Mouse (Mus musculus): Measurements from ENCODE around the gene Plod3.
"Not testable (repeated sequence)": the region's sequence is repeated elsewhere in the genome, so short reads cannot be mapped to it uniquely, and the experiment has no call there.

Plod3 gene

DNA sequence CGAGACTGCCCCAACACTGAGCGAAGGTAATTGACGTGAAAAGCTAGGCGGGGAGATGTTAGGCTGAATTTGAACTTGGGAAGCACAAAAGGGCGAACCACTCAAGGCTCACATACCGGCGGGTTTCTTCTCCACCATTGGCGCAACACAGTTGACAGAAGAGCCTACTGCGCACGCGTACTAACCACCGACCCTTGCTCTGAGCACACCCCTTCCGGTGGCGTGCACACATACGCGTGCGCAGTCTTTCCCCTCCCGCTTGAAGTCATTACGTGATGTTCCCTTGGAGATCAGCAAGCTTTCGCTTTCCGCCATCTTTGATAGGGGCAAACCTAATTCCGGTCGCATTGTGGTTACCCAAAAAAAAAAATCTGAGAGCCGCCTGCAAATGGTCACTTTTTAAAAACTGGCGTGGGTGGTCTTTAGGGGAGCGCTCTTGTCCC is at the start of gene Plod3:
TSS of gene Plod3 (plus strand) at position 325 of the 443 bp plus-strand sequence.
- peak; percentile 99 for DNase-seq

DNA sequence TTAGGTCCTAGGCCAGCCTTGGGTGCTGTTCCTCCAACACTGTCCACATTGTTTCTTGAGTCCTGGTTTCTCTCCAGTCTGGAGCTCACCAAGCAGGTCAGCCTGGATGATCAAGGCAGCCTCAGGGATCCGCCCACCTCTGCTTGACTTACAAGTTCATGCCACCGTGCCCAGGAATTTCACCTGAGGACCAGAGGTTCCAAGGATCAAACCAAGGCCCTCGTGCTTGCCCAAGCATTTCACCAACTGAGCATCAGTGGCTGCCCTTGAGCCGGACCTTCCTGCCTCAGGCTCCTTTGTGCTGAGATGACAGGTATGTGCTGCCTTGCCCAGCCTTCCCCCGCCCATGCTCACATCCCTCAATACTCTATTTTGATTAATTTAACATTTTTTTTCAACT is 49.2 kb upstream of the Plod3 start:
- no peak for DNase-seq

DNA sequence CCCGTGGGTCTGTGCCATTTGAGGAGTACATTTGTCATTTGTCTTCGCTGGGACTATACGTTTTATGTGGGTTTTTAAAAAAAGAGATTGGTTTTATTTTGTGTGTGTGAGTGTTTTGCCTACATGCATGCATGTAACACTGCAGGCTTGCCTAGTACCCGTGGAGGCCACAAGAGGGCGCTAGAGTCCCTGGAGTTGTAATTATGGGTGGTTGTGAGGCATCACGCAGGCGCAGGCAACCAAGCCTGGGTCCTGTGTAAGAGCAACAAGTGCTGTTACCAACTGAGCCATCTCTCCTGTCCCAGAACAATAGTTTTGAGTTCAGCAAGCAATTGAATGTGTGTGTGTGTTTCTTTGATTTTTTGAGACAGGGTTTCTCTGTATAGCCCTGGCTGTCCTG is 47.5 kb upstream of the Plod3 start:
- DNase-seq: no peak

DNA sequence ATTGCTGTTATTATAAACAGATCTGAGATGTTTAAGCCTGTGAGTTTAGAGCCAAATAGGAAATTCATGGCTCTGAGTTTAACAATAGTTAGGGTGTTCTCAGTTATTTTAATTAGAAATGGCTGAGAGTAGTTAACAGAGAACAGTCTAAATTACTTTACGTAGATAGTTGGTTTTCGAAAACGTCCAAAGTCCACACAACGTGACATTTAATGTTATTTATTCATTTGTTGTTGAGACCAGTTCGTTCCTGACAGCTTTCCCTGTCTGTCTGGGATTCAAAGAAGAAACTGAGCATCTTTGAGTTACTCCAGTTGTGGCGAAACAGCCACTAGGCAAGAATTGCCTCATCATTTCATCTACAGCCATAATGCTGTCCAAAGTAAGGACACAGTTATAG is 46.8 kb upstream of the Plod3 start:
- DNase-seq: not testable (repeated sequence)

DNA sequence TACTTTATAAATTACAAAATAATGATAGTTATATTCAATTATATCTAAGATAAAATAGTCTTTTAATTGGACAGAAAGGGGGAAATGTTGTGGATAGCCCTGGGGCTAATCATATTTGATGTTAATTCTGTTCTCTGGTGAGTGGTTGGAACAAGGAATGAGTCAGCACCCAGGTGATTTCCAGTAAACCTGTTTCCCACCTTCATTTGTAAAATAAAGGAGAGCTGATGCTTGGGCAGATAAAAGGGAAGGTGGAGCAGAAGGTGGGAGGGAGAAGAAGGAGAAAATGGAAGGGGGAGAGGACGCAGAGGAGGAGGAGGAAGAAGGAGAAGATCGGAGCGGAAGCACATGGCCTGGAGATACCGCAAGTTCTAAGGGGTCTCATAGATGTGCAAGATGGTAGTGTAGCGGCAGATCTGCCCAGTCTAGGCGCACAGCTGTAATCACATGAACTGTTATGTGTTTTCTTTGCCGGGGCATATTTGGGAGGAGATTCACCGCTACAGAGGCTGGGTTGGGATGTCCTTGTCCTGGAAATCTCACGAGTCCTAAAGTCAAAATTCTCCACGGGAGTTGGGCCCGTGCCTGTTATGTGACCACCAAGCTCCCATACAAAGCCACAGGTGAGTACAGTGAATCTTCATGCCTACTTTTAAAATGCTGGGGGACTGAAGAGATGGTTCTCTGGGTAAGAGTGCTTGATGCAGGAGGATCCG is 45.8 kb upstream of the Plod3 start:
- DNase-seq: no peak

DNA sequence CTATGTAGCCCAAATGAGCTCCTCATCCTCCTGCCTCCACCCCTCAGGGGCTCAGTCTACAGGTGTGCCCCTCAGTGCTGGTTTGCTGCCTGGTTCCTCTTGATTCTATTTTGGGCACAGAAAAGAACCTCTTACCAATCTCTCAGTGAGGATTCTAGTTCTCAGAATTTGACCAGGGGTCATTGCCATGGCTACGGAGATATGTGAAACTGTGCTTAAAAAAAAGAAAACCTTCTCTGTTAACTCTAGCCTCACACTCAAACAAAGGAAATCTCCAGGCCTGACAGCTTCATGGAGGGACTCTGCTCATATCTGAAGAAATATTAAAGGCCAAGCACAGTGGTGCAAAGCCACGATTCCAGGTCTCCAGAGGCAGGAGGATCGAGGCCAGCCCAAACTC is 44.0 kb upstream of the Plod3 start:
- DNase-seq: no peak

DNA sequence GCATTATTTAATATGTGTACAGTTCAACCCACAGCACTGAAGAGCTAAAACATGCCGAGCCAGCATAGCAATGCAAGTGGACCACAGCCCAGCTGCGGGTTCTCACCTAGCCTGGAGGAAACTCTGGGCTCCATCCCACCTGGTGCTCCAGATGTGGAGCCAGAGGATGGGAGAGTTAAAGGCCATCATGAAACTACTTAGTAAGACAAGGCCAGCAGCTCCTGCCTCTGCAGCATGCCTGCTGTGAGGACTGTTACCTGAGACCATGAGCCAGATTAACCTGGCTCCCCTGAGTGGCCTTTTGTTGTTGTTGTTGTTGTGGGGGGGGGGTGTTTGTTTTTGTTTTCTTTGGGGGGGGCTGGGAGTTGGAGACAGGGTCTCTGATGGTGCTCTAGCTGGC is 43.4 kb upstream of the Plod3 start:
- DNase-seq: no peak

DNA sequence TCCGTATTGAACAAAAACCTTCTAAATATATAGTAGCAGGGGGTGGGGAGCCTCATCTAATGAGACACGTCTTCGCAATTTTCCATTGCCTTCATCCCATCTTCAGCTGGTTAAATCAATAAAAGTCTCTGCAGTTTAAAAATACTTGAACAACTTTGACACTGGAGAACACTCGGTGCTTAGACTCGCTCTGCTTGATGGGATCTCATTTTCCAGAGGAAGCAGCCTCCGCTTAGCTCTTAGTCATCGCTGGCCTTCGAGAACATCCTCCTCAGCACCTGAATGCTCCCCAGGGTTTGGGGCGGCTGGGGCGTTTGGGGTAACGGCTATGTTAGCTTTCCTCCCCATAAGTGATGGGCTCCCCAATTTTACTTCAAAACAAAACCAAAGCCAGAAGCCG is 41.7 kb upstream of the Plod3 start:
- no peak for DNase-seq

DNA sequence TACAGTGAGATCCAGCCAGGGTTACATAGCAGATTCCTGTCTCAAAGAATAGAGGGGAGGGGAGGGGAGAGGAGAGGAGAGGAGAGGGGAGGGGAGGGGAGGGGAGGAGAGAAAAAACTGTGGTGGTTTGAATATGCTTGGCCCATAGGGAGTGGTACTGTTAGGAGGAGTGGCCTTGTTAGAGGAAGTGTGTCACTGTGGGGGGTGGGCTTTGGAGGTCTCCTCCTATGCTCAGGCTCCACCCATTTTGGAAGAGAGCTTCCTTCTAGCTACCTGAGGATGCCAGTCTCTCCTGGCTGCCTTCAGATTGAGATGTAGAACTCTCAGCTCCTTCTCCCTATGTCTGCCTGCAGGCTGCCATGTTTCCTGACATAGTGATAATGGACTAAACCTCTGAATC is 38.9 kb upstream of the Plod3 start:
- no peak for DNase-seq

DNA sequence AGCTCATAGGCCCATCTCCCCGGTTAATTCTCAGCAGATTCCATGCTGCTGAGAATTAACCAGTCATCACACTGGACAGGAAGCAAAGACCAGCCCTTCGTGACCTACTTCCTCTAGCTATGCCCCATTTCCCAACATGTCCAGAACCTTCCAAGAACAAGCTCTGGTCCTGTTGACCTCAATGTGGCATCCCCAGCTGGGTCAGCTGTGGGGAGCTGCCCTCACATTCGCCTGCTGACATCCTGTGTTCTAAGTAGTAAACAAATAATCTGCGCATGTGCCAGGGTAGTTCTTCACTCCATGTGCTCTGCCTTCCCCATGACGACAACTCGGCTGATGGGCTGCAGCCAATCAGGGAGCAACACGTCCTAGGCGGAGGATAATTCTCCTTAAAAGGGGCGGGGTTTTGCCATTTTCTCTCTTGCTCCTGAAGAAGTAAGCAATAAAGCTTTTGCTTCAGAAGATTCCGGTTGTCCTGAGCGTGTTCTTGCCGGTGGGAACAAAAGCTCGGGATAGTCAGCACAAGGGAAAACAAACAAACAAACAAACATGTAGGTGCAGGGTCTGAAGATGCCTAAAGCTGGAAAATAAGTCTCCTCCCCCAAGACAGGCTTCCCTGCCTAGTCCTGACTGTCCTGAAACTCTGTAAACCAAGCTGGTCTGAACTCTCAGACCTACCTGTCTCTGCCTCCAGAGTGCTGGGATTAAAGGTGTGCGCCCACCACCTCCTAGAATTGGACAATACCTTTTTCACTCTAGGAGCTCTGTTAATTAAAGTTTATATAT is 37.1 kb upstream of the Plod3 start:
- not testable (repeated sequence) for DNase-seq

DNA sequence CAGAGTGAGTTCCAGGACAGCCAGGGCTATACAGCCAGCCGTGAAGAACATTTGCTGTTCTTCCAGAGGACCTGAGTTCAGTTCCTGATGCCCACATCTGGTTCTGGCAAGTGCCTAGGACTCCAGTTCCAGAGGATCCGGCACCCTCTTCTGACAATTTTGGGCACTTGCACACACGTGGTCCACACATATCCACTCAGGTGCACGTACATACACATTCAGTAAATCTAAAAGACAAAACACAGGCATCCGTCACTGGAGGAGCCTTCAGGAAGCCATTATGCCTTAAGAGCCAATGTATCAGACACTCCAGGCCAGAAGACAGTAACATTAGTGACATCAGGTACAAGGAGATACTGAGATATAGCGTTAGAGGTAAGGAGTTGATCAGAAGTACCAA is 36.3 kb upstream of the Plod3 start:
- no peak for DNase-seq

DNA sequence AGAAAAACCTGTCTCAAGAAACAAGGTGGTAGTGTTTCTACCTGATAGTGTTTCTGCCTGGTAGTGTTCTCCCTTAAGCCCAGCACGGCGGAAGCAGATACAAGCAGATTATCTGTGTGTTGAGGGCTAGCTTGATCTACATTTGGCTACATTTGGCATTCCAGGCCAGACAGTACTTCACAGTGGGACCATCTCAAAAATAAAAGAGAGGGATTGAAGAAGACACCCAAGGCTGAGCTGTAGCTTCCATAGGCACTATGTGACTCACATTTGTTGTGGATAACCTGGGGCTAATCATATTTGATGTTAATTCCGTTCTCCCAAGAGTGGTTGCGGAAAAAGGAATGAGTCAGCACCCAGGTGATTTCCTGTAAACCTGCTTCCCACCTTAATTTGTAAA is 34.7 kb upstream of the Plod3 start:
- no peak for DNase-seq

DNA sequence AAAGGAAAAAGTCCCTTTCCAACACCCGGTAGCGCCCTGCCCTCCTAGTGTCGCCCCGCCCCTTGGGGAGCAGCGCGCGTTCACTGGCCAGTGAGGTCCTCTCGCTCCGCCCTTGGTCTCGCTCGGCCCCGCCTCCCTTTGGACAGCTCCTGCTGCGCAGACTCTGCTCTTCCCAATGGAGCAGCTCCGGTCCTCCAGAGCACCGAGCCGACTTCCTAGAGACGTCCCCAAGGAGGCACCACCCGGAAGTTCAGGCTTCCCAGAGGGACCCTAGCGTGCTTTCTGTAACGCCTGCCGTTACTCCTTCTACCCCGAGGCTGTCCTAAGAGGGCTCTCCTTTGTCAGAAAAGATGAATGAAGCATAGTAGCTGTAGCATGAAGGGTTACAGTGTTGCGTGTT is 33.8 kb upstream of the Plod3 start, which contains the start of gene Fis1:
TSS of gene Fis1 (plus strand) at position 261 of the 400 bp plus-strand sequence.
- DNase-seq: peak; percentile 98

DNA sequence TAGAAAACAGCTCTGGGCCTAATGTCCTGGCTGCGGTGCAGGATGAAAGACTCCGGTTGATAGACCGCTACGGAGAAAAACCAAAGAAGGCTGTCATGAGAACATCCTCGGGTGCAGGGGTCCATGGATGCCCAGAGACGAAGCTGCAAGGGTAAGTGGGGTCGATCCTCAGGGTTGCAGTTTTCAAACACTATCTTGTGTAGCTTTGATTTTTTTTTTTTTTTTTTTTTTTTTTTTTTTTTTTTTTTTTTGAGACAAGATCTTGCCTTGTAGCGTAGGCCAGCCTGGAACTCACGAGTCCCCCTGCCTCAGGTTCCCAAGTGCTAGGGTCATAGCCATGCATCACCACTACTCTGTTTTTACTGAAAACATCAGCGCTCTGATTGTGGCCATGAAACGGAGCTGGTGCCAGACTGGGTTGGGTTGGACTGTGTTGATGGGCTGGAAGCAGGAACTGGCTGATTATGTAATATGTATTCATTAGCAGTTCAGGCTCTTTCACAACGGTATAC is 33.3 kb upstream of the Plod3 start:
- DNase-seq: peak; percentile 83

DNA sequence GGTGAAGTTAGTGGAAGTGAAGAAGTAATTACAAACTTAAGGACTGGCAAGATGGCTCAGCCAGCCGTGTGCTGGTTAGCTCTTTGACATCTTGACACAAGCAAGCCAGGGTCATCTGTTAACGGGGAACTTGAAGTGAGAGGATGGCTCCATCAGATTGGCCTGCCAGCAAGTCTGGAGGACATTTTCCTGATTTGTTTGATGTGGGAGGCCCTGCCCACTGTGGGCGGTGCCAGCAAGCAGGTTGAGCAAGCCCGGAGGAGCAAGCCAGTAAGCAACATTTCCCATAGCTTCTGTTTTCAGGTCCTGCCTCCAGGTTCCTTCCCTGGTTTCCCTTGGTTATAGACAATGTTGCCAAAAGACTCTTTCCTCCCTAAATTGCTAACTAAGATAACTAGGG is 31.2 kb upstream of the Plod3 start:
- DNase-seq: no peak

DNA sequence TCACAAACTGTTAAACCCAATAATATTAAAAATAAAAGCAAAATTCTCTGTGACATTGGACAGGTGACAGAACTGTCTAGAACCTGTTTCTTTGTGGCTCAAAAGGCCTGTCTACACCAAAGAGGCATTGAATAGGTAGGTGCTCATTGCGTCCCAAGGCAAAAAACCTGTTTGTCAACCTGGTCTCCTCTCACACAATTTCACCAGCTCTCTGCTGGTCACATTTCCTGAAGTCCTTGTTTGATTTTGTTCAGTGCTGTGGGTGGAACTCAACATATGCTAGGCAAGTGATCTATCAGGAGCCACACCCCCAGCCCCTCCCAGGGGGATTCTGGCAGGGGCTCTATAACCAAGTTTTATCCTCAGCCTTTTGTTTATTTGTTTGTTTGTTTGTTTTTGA is 29.6 kb upstream of the Plod3 start:
- no peak for DNase-seq

DNA sequence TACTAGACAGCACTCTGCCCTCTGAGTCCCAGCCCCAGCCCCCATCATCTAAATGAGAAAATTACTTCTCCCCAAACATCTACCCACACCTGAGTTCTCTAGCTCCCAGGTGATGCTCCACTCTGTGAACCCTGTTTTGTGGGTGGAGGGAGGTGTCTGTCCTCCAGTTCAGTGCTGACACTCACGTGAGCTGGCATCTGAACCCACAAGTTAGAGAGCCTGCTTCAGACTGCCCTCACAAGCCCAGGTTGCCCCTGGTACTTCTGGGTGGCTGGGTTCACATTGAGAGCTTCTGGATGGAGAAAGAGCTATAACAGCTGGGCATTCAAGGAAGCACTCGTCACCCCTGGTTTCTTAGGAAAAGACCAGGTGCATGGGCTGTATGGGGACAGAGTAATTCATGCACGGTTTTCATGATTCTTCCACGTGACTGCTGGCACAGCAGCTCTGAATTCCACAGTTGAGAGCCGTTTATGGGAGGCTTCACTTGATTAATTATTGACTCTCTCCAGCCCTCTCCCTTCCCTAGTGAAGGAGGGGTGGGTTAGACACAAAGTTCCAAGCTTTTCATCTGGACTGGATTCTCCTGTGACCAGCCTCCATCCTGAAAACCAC is 27.7 kb upstream of the Plod3 start:
- DNase-seq: peak; percentile 58

DNA sequence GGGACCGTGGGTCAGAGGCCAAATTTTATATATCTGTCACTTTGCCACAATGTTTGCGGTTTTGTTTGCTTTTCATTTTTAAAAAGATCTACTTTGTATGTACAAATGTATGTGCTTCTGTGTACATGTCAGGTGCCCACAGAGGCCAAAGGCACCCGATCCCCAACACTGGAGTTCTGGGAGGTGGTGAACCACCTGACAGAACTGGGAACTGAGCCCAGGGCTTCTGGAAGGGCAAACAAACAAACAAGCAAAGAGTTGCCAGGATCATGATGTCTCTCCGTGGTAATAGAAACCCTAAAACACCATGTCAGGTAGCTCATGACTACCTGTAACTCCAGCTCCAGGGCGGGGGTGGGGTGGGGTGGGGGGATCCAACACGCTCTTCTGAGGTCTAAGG is 26.8 kb upstream of the Plod3 start:
- DNase-seq: no peak

DNA sequence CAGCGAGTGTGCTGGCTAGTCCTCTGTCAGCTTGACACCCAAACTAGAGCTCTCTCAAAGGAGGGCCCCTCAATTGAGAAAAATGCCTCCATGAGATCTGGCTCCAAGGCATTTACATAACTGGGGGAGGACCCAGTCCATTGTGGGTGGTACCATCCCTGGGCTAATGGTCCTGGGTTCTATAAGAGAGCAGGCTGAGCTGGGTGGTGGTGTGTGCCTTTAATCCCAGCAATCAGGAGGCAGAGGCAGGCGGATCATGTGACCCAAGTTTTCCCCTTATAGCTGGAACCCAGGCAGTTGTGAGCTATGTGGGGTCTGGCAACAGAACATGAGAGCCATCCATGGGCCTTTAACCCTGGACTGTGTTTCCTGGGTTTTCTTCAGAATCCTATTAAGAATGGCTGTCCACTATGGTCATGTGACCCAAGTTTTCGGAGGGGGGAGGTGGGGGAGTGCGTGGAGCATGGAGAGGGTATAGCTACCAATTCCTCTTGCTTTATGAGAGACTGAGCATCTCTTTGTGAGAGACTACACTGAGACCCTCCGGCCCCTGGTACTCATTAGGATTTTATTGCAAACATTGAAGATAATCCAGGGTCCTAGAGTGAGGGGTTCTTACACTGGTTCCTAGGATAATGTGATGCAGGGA is 25.4 kb upstream of the Plod3 start:
- DNase-seq: no peak

DNA sequence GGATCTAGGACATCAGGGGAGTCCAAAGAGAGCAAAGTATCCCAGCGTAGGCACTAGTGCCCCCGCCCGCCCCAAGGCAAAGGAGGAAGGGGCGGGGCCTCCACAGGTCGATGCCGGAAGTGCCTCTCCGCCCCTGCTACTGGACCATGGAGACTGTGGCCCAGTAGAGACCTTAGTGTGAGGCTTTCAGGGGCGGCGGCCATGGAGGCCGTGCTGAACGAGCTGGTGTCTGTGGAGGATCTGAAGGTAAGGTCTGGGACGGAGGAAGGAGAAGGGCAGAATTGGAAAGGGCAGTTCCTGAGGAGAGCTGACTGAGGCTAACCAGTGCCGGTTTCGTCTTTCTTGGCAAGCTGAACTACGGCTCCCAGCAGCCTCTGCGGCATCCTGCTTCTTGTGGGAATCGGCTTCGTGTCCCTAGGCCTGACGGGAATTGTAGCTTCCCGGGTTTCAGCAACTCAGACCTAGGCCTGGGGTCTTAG is 24.8 kb upstream of the Plod3 start:
- peak; percentile 95 for DNase-seq

DNA sequence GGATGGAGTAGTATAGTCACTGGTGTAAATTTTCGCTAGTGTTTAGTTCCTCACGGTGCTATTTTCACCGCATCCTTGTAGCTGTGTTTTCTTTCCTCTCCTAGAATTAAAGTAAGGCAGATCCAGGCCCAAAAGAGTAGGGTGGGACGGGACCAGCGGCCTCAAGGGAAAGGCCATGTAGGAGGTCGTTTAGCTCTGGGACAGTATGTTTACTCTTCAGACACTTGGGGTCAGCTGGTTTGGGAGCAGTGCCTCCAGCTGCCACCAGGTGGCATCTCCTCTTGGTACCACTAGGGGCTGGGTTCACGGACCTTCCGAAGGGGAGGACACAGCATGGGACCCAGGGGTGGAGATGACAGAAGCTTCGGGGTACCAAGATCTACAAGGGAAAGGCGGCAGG is 24.3 kb upstream of the Plod3 start:
- peak; percentile 93 for DNase-seq

DNA sequence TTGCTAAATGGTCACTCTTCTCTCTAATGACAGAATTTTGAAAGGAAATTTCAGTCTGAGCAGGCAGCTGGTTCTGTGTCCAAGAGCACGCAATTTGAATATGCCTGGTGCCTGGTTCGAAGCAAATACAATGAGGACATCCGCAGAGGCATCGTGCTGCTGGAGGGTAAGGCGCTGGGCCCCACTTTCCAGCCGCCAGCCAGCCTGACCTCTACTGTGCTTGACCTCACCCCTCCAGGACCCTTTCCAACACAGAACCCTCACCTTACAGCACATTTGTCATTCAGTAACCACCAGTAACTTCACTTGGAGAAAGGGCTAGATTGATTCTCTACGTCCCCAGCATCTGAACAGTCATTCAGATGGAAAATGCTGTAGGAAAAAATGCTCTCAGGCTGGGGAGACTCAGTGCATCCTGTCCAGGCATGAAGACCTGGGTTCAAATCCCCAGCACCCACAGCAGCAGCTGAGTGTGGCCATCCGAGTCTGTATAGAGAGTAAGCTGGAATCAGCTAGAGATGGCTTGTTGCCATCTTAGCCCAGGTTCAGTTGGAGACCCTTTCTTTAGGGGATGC is 23.8 kb upstream of the Plod3 start:
- no peak for DNase-seq

DNA sequence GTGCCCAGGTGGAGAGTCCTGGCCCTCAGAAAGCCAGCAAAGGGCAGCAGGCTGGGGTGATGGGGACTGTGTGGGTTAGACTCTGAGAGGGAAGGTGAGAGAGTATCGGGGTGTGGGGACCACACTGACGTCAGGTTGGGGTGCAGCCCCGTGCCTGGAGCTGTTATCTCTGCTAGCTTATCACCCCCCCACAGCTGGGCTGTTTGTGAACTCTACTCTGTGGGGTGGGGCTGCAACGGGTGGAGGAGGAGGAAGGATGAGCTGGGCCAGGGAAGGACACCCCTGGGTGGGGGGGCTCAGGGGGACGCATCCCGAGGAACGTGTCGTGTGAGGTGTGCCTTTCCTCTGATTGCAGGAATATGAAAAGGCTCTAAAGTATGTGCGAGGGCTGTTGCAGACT is 21.6 kb upstream of the Plod3 start:
- DNase-seq: no peak

All from lung, postnatal 36 days (tissue).